Mouse (Mus musculus): ENCODE results near the gene Efnb3.
A peak's percentile ranks its signal among the peaks of the same experiment; 100 is the strongest.

Gene Efnb3

DNA sequence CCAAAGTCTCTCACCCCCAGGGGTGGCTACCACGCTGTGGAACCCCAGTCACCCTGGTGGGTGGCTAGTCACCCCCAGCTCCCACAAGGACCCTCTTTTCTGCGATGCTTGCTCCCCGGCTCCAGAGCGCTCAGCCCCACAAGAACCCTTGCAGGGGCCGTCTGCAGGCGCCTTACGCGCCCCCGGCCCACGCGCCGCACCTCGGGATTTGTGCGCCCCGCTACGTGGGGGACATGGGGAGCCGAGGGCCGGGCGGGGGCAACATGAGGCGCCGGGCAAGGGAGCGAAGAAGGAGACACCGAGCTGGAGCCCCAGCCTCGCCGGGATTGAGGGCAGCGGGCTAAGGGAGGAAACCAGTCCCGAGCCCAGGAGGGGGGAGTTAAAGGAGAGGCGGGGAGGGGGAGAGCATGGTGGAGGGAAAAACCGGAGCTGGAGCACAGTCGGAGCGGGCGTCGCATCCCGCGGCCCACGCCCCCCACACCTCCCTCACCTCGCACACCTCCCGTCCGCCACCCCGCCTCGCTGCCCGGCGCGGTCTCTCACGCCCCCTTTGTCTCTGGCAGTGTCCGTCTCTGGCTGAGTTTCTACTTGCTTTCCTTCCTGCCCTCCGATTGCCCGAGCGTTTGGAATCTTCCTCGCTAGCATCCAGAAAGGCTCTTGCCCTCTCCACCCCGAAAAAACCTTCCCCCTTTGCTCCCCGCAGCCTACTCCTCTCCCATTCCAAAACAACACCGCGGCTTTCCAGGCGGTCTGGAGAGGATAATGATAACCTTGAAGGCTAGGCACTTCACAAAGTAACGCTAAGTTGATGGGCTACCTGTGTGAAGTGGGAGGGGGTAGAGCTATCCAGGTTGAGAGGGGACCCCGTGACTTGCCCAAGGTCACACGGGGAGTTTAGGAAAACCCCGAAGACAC lies at the start of gene Efnb3:
Efnb3 (minus strand) TSS at position 355 of the 915 bp plus-strand sequence.
- DNase-seq = peak; percentile 86

DNA sequence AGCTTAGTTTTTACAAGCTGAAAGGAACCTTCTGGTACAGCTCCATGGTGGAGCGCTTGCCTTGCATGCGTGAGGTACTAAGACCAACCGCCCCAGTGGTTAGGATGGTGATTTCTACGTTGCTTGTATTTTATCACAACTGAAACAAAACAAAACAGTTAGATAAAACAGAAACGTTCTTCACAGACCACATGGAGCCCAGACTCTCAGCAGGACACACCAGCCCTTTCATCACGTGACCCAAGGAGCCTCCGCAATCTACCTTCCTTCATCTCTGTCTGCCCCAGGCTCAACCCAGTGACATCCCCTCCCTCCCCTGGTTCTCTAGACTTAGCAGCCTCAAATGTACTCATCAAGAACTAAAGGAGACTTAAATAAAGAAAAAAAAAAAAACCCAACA lies 49.4 kb upstream of the Efnb3 start:
- no peak for DNase-seq

DNA sequence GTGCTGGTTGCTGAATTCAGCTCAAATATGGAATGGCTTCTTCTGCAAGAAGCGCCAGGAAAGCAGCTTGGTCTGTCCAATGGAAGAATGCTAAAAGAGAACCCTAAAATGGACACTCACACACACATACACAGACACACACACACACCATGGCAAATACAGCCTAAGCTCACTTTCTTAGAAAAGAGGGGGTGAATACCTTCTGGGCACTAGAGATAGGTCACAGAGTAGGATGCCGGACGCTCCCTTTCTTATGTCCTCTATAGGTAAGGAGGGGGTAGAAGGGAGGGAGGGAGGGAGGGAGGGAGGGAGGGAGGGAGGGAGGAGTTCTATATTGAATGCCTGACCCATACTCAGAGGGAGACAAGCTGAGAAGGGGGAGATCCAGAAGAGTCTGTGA lies 48.5 kb upstream of the Efnb3 start:
- no peak for DNase-seq

DNA sequence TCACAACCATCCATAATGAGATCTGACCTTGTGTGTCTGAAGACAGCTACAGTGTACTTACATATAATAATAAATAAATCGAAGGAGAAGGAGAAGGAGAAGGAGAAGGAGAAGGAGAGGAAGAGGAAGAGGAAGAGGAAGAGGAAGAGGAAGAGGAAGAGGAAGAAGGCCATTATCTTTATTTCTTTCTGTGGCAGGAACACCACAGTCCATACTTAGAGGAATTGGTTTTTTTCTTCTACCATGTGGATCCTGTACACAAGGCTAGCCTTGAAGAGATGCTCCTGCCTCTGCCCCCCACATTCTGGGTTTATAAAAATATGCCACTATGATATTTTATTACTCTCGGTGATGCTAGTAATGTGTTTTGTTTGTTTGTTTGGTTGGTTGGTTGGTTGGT lies 46.8 kb upstream of the Efnb3 start:
- DNase-seq = no peak

DNA sequence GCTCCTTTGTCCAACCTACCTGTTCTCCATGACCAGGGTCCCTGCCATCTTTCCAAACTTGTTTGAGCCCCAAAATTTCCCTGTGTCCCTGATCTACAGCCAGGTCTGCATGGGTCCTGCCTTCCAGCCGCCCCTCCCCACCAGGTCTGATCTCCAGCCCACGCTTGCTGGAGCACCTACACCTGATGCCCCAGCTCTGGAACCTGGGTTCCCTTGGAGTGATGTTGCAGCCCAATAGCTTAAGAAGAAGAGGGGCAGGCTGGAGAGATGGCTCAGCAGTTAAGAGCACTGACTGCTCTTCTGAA lies 46.4 kb upstream of the Efnb3 start:
- no peak for DNase-seq

DNA sequence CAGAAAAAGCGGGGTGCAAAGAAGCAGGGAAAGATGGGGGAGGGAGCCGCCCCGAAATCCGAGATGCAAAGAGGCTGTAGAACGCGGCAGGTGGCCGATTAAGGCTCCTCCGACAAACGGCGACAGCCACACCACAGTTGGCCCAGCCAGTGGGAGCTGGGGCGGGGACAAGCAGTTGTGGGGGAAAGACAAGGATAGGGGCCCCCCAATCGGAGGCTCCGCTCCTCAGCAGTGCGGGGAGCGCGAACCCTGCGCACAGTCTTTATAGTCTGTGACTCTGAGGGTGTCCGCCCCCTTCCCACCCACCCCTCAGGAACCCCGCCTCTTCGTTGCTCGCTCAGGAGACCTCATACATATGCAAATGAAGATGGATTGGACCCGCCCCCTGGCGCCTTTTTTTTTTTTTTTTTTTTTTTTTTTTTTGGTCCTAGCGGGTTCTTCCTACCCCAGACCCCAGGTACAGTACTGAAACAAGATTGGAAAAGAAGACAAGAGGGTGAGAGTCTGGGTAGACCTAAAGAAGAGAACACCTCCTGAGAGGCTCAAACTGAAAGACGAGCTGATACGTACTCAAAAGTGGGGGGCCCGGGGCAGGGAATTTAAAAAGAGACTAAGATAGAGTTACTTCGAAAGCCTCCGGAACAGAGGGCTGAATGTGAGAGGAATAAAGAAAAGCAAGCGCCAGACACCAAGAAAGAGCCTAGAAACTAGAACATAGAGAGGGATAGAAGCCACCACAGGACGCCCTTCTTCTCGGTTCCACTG lies 45.9 kb upstream of the Efnb3 start, which contains the start of gene Atp1b2:
Atp1b2 (minus strand) TSS at position 217 of the 765 bp plus-strand sequence.
- DNase-seq = peak; percentile 95

DNA sequence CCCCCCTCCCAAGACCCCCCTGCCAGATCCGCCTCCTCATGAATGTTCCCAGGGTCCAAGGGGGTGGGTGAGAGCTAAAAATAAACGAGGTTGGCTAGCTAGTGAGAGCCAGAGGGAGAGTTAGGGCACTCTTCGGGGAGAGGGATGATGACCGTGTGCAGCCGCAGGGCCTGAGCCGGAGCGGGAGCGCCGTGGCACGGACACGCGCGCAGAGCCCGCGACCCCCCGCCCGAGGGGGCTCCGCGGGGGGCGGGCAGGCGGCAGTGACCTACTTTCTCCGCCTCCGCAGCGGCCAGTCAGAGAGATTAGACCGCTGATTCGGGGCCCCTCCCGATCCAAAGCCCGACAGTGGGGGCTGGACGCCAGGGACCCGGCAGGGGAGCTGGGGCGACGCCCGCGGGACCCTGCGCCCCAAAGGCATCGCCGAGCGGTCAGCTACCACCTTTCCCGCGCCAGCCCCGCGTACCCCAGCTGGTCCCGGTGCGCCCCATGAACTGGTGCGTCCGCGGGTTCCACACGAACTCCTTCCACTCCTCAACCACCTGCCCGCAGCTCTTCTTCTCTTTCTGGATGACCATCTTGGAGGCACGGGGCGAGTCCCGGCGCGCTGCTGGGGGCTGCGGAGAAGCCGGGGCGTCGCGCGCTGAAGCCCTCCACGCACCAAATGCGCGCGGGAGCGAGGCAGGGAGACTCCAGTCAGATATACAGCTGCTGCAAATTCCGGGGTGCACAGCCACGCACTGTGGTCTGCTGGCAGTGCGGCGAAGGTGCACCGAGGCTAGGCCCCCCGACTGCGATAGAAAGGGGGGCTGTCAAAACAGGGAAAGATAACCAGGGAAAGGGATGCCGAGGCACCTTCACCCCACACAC lies 45.0 kb upstream of the Efnb3 start:
- peak; percentile 90 for DNase-seq

DNA sequence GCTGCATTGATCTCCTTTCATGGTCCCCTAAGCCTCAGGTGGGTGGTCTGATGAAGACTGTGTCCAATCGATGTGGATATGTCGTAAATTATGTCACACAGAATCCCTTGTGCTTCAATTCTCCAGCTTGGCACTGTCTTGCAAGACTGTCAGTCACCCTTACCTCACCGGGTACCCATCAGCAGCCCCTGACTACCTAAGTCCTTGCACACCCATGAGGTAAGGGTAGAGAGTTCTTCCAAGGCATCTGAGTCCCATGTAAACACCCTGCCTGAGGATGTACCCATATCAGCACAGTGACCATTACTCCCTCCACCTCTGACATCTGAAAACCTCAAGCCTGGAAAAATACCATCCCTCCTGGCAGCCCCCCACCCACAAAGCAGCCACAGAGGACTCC lies 44.3 kb upstream of the Efnb3 start:
- DNase-seq = no peak

DNA sequence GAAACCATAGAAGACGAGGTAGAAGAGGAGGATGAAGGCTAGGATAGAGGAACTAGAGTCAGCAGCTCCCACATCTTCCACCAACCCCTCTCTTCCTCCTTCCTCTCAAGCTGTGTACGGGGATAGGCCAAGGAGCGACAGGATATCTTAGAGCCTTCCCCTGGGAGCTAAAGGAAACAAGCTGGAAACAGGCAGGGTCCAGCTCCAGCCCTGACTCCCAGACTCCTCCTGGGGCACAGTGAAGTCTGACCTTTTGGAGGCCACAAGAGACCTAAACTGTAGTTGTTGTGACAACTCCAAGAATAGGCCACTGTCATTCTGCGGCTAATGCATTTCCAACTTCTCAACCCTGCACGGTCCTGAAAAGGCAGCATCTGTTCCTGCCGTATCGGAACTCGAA lies 43.5 kb upstream of the Efnb3 start:
- no peak for DNase-seq

DNA sequence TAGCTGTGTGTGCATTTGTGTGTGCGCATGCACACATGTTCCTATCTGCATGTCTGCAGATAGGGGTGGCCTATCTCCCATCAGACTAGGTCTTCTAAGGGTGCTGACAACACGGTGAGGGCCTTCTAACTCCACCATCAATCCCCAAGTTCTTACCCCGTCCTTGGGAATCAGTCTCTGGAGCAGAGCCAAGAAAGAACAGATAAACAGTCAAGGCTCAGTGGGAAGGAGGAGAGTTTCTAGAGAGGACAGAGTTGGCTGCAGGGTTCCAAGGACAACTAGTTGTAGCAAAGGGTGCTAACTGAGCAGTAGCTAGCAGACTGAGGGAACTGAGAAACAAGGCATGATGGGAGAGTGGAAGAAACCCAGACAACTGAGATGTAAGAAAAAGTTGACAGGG lies 41.8 kb upstream of the Efnb3 start:
- DNase-seq = no peak

DNA sequence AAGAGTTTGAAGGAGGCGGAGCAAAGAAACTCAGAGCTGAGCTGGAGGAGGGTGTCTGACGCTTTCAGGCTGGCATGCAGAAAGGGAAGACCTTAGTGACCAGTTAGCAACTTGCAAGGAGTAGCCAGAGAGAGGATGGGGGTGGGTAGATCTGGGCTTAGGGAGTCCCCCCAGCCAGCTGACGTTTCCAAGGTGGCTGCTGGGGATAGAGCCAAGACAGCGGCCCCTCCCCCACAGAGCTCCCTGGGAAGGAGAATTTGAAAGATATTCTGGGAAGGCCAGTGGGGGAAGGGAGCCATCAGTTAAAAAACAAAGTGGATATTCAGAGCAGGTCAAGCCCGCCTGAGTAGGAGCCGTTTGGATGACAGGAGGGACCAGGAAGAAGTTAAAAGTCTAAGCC lies 40.1 kb upstream of the Efnb3 start:
- peak; percentile 38 for DNase-seq

DNA sequence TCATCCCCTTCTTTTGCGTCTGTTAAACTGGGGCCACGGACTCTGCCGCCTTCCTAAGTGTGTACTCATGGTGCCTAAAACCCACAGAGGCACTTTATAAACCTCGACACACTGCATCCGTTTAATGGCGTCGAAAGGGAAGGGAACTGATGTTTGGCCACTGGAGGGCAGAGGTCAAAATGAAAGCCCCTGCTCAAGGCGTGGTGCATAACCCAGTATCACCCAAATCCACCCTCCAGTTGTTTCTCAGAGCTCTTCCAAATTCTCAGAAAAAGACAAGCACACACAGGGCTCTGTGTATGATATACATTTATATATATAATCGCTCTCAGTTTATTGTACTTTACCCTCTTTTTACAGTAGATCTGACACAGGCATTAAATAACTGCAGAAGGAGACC lies 39.4 kb upstream of the Efnb3 start:
- DNase-seq = no peak

DNA sequence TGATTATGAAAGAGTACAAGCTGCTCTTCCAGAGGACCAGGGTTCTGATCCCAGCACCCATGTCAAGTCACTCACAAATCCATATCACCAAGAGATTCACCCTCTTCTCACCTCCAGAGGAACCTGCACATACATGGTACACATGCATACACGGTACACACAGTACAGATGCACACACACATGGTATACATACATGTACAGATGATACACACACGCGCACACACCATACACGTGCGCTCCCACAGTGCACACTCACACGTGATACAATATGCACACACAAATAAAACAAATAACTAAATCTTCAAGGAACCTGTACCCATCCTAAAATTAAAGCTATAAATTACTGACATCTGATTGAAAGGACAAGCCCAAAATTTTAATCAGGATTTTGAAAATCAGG lies 34.8 kb upstream of the Efnb3 start:
- DNase-seq = no peak

DNA sequence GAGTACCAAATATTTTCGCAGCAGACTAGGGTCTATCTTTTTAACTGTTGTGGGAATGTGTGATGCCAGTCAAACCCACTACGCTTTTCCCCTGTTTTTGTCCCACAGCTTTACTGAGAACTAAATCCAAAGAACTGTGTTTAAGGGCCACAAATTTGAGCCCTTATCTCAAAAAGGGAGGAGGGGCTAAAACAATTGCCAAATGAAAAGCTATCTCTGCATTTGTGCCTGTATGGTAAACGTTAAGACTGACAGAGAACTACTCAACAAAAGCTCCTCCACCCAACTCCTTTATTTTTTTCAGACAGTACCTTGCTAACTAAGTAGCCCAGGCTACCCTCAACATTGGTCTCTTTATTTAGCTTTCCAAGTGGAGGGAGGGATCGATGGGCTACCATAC lies 32.8 kb upstream of the Efnb3 start:
- no peak for DNase-seq

DNA sequence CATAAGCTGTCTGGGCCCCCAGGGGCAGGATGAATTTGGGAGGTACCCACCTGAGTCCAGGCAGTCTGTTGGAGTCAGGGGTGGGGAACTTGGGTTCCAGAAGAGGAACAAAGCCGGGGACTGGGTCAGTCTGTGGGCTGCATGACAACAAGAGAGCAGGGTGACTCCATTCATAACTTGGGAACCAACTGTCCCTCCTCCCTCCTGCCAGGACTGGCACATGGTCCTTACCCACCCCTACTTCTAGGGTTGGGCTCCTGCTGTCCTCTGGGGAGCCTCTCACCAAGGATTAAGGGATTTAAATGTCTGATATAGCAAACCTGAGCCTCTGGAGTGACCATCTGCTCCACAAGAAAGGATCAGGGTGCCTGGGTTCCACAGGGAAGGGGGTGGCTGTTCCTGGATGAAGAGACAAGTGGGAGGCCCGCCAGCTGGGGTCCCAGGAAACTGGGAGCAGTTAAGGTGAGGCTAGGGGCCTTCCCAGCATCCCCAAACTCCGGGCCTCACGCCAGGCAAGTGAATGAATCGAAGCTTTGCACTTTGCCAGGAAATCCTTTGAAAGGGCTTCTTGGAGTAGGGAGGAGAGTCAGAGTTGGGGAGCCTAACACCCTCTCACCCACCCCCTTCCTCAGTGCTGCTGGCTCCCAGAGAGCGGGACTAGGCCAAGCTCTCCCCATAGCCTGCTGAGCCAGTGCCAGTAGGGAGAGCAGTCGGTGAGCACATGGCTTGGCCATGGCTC lies 32.1 kb upstream of the Efnb3 start:
- peak; percentile 86 for DNase-seq

DNA sequence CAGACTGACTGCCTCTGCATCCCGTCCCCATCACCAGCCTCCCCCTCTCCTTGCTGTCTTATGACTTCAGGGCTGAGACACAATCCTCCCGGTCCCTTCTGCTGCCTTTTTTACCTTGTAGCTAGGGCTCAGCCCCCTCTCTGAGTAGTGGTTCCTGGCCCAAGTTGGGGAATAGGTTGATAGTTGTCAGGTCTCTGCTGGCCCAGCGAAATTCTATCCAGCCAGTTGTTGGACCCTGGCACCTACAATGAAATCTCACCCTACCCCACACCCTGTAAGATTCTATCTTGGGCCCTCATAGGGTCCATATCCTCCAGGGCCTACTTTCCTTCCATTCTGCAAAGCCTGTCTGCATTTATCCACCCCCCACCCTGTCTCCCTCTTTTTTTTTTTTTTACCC lies 31.4 kb upstream of the Efnb3 start:
- DNase-seq = no peak

DNA sequence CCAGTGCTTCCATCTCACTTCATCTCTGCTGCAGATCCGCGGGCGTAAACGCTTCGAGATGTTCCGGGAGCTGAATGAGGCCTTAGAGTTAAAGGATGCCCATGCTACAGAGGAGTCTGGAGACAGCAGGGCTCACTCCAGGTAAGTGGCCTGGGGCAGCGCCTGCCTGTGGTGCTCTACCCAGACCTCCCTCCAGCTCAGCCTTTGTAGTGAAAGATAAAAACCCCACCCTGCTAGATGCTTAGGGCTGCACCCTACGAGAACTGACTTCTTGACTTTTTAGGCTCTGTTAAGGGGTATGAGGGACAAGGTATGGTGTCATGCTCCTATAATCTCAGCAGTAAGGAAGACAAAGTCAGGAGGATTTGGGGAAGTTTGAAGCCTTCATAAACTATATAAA lies 30.6 kb upstream of the Efnb3 start:
- no peak for DNase-seq

DNA sequence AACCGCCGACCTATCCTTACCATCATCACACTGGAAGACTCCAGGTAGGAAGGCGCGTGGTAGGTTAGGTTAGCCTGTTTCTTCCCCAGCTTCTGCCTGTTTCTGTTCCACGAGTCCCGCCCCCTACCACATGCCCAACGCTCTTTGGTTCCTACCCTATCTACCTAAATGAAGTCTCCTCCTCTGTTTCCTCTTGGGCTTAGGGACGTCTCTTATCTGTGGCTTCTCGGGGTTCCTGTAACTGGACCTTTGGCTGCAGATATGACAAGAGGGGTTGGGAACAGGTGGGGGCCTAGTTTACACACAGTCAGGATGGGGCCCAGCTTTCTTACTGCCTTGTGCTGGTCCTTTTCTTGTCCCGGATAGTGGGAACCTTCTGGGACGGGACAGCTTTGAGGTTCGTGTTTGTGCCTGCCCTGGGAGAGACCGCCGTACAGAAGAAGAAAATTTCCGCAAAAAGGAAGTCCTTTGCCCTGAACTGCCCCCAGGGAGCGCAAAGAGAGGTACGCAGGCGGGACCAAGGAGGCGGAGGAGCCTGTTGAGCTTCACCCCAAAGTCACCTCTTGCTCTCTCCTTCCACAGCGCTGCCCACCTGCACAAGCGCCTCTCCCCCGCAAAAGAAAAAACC lies 29.3 kb upstream of the Efnb3 start:
- DNase-seq = no peak

DNA sequence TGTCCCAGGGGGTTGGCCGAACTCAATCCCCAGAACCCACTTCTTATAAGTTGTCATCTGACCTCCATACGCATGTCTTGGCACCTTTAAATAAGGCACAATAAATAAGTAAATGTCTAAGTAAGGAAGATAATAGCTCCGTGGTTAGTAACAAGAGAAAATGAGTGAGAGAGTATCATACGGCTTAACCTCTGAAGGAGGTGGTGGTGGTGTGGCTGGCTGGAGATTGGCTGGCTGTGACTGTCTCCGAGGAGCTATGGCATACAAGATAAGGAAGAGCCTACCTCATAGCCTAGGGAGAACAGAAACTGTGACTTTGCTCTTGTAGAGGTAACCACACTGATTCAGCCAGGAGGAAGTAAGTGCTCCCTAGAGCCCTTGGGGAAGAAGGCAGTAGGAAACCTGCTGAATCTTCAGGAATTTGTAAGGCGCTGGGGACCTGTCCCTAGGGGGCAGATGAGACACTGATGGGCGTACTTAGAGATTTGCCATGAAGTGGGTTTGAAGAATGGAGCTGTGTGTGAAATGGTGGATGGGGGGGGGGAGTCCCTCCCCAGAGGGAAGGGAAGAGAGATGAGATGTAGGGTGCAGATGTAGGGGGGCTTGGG lies 25.8 kb upstream of the Efnb3 start:
- no peak for DNase-seq

DNA sequence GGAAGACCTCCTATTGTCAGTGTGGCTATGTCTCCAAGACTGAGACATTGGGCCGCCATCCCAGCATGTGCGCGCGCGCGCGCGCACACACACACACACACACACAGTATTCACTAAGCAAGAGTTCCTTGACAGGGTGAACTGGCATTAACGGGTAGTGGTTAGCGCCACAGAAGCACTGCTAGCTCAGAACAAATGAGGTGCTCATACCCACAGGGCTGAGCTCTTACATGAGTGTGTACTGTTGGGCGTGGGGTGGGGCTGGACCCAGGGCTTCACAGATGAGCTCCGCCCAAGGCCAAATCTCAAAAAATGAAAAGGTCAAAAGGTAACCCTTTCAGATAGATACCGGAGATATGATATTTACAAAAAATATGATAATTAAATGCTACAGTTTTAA lies 24.9 kb upstream of the Efnb3 start:
- no peak for DNase-seq

DNA sequence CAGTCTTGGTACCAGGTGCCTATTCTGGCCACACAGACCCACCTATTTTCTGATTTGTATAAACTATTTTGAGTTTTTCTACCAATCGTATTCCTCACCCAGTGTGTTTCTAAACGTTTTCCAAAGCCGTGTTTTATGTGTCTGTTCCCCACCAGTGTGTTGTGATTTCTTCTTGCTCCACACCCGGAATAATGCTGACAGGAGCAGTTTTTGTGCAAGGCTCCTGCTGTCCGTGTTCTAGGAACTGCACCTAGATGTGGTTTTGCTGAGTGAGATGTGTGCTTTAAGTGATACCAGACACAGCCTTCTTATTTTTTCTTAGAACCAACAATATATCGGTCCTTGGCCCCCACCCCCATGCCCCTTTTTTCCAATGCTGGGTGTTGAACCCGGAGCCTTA lies 24.0 kb upstream of the Efnb3 start:
- DNase-seq = no peak
